Mouse (Mus musculus) CH12.LX (cell line): ENCODE data around the gene Trappc13. TPM values are rescaled to one million over a fixed set of nuclear protein-coding genes. Genes with fewer than 3 reads are reported as not detected.
A peak's percentile ranks its signal among the peaks of the same experiment; 100 is the strongest.

Source experiments
- DNase-seq: peaks from one replicate; pipeline ENCODE4 v3.0.0-alpha.2; 2013; ENCODE audit errors: extremely low read depth
- H3K27ac ChIP-seq: 2 replicates; pipeline ENCODE4 v1.5.1; 2012; ENCODE audit warnings: low read depth, mild to moderate bottlenecking, control low read depth, moderate library complexity; ENCODE audit not compliant: insufficient read depth
- H3K27me3 ChIP-seq: replicated peaks from 2 replicates; pipeline ENCODE3; 2012; ENCODE audit warnings: inconsistent platforms
- H3K36me3 ChIP-seq, 2 experiments: replicated peaks in 1 of 2; 2 replicates each; pipeline versions ENCODE3 to v1.6.1; 2012; ENCODE audit warnings: inconsistent platforms in 1 of 2, low read length in 1 of 2, mild to moderate bottlenecking in 1 of 2, mixed read lengths in 1 of 2, moderate library complexity in 1 of 2; ENCODE audit not compliant: control insufficient read depth in 1 of 2, insufficient read depth in 1 of 2
- H3K4me1 ChIP-seq, 2 experiments: 2 replicates each; pipeline ENCODE4 v1.6.1; 2012; ENCODE audit warnings: inconsistent platforms in 1 of 2, moderate library complexity in 1 of 2; ENCODE audit not compliant: insufficient read depth in 2 of 2, control insufficient read depth in 1 of 2
- H3K4me2 ChIP-seq: 2 replicates; pipeline ENCODE4 v1.6.1; 2012; ENCODE audit warnings: low read depth, mild to moderate bottlenecking, control low read depth; ENCODE audit not compliant: poor library complexity, insufficient read depth, severe bottlenecking
- H3K4me3 ChIP-seq, 3 experiments: fragments of 150-350 bp in 1 of 3; sonication (generic) in 1 of 3; replicated peaks in 1 of 3; 2 replicates each; pipeline versions ENCODE3 to v1.5.1; 2011 to 2012; ENCODE audit warnings: low read depth in 2 of 3, low read length in 2 of 3, mild to moderate bottlenecking in 2 of 3, moderate library complexity in 2 of 3, control low read depth in 1 of 3, improper control_type of control experiment in 1 of 3, inconsistent platforms in 1 of 3, mixed read lengths in 1 of 3; ENCODE audit not compliant: poor library complexity in 1 of 3
- H3K79me2 ChIP-seq: replicated peaks from 2 replicates; pipeline ENCODE4 v1.6.1; 2012; ENCODE audit warnings: mild to moderate bottlenecking, moderate library complexity; ENCODE audit not compliant: control insufficient read depth, poor library complexity, insufficient read depth, severe bottlenecking; ENCODE audit errors: extremely low read depth
- H3K9ac ChIP-seq: 2 replicates; pipeline ENCODE4 v1.6.1; 2012; ENCODE audit warnings: low read depth, mild to moderate bottlenecking, control low read depth, moderate library complexity; ENCODE audit not compliant: insufficient read depth
- H3K9me3 ChIP-seq: replicated peaks from 2 replicates; pipeline ENCODE3; 2012; ENCODE audit warnings: low read length, inconsistent platforms, mixed read lengths
- BHLHE40 ChIP-seq: IDR thresholded peaks from 2 replicates; pipeline ENCODE4 v1.6.1; 2011; ENCODE audit warnings: mild to moderate bottlenecking, low read depth, low read length, improper control_type of control experiment
- CHD1 ChIP-seq: IDR thresholded peaks from 2 replicates; pipeline ENCODE4 v1.6.1; 2012; ENCODE audit warnings: low read depth, low read length, improper control_type of control experiment, inconsistent platforms
- CHD2 ChIP-seq: IDR thresholded peaks from 2 replicates; pipeline ENCODE4 v1.6.1; 2011; ENCODE audit warnings: low read length, improper control_type of control experiment
- CTCF ChIP-seq, 2 experiments: IDR thresholded peaks in 1 of 2; conservative IDR thresholded peaks in 1 of 2; 2 replicates each; pipeline ENCODE4 v1.5.1; 2011 to 2012; ENCODE audit warnings: low read depth in 2 of 2, low read length in 2 of 2, improper control_type of control experiment in 1 of 2, inconsistent platforms in 1 of 2, mild to moderate bottlenecking in 1 of 2, moderate library complexity in 1 of 2
- E2F4 ChIP-seq: IDR thresholded peaks from 2 replicates; pipeline ENCODE4 v1.6.1; 2011; ENCODE audit warnings: low read depth, low read length, improper control_type of control experiment; ENCODE audit not compliant: insufficient replicate concordance
- ELF1 ChIP-seq: IDR thresholded peaks from 2 replicates; pipeline ENCODE4 v1.6.1; 2014; ENCODE audit warnings: low read depth, mild to moderate bottlenecking, inconsistent platforms, low read length, improper control_type of control experiment
- ETS1 ChIP-seq: conservative IDR thresholded peaks from 2 replicates; pipeline ENCODE4 v1.6.1; 2012; ENCODE audit warnings: low read depth, mild to moderate bottlenecking, inconsistent platforms, low read length, improper control_type of control experiment, moderate library complexity
- HCFC1 ChIP-seq: IDR thresholded peaks from 2 replicates; pipeline ENCODE4 v1.6.1; 2012; ENCODE audit warnings: low read depth, mild to moderate bottlenecking, inconsistent platforms, low read length, improper control_type of control experiment
- IRF4 ChIP-seq: IDR thresholded peaks from 2 replicates; pipeline ENCODE4 v1.6.1; 2014; ENCODE audit warnings: low read depth, mild to moderate bottlenecking, inconsistent platforms, low read length, improper control_type of control experiment
- JUN ChIP-seq: IDR thresholded peaks from 2 replicates; pipeline ENCODE4 v1.6.1; 2011; ENCODE audit warnings: low read depth, mild to moderate bottlenecking, low read length, improper control_type of control experiment, moderate library complexity; ENCODE audit not compliant: insufficient read depth
- KAT2A ChIP-seq: IDR thresholded peaks from 2 replicates; pipeline ENCODE4 v1.6.1; 2012; ENCODE audit warnings: low read length, improper control_type of control experiment, inconsistent platforms; ENCODE audit not compliant: insufficient replicate concordance
- MAZ ChIP-seq: IDR thresholded peaks from 2 replicates; pipeline ENCODE4 v1.6.1; 2012; ENCODE audit warnings: low read depth, mild to moderate bottlenecking, inconsistent platforms, low read length, improper control_type of control experiment, moderate library complexity
- MEF2A ChIP-seq: IDR thresholded peaks from 2 replicates; pipeline ENCODE4 v1.6.1; 2014; ENCODE audit warnings: low read depth, mild to moderate bottlenecking, inconsistent platforms, low read length, improper control_type of control experiment, borderline replicate concordance
- MXI1 ChIP-seq: IDR thresholded peaks from 2 replicates; pipeline ENCODE4 v1.6.1; 2011; ENCODE audit warnings: mild to moderate bottlenecking, low read depth, low read length, improper control_type of control experiment
- MYC ChIP-seq: IDR thresholded peaks from 2 replicates; pipeline ENCODE4 v1.6.1; 2011; ENCODE audit warnings: low read depth, mild to moderate bottlenecking, improper control_type of control experiment, low read length
- NRF1 ChIP-seq: IDR thresholded peaks from 2 replicates; pipeline ENCODE4 v1.6.1; 2014; ENCODE audit warnings: low read depth, mild to moderate bottlenecking, inconsistent platforms, low read length, improper control_type of control experiment, moderate library complexity
- PAX5 ChIP-seq: IDR thresholded peaks from 2 replicates; pipeline ENCODE4 v1.6.1; 2012; ENCODE audit warnings: low read length, inconsistent platforms, mixed read lengths
- POLR2A ChIP-seq: IDR thresholded peaks from 2 replicates; pipeline ENCODE4 v1.6.1; 2011; ENCODE audit warnings: low read depth, mild to moderate bottlenecking, improper control_type of control experiment, low read length
- POLR2AphosphoS2 ChIP-seq: IDR thresholded peaks from 2 replicates; pipeline ENCODE4 v1.6.1; 2011; ENCODE audit warnings: low read depth, low read length, improper control_type of control experiment
- RCOR1 ChIP-seq: conservative IDR thresholded peaks from 2 replicates; pipeline ENCODE4 v1.6.1; 2012; ENCODE audit warnings: low read depth, mild to moderate bottlenecking, inconsistent platforms, low read length, improper control_type of control experiment
- SIN3A ChIP-seq: IDR thresholded peaks from 2 replicates; pipeline ENCODE4 v1.6.1; 2012; ENCODE audit warnings: low read length, improper control_type of control experiment, inconsistent platforms
- SMC3 ChIP-seq: IDR thresholded peaks from 2 replicates; pipeline ENCODE4 v1.6.1; 2011; ENCODE audit warnings: low read depth, low read length, improper control_type of control experiment
- TBP ChIP-seq: conservative IDR thresholded peaks from 2 replicates; pipeline ENCODE4 v1.6.1; 2011; ENCODE audit warnings: low read depth, low read length, improper control_type of control experiment
- UBTF ChIP-seq: IDR thresholded peaks from 2 replicates; pipeline ENCODE4 v1.6.1; 2012; ENCODE audit warnings: low read depth, mild to moderate bottlenecking, inconsistent platforms, low read length, improper control_type of control experiment, moderate library complexity
- ZKSCAN1 ChIP-seq: IDR thresholded peaks from 2 replicates; pipeline ENCODE4 v1.6.1; 2012; ENCODE audit warnings: low read depth, inconsistent platforms, low read length, improper control_type of control experiment, borderline replicate concordance
- ZMIZ1 ChIP-seq: IDR thresholded peaks from 2 replicates; pipeline ENCODE4 v1.6.1; 2012; ENCODE audit warnings: low read depth, mild to moderate bottlenecking, inconsistent platforms, low read length, improper control_type of control experiment
- ZNF384 ChIP-seq: IDR thresholded peaks from 2 replicates; pipeline ENCODE4 v1.6.1; 2012; ENCODE audit warnings: low read depth, low read length, improper control_type of control experiment, inconsistent platforms
- dilution Hi-C: fragments of 300-500 bp; cut with MboI; formaldehyde crosslinking; loops from 2 replicates; pipeline ENCODE4 v1.14.3; 2020; ENCODE audit warnings: low sequenced_read_pairs; ENCODE audit not compliant: extremely low pct_unique_long_range_greater_than_20kb, extremely low pct_ligation_motif_present
- in situ Hi-C: fragments of 300-500 bp; cut with MboI; formaldehyde crosslinking; loops from 3 replicates; pipeline ENCODE4 v1.14.3; 2019; ENCODE audit warnings: low sequenced_read_pairs, low pct_ligation_motif_present, low pct_unique_long_range_greater_than_20kb, mixed read lengths
- polyA plus RNA-seq: library from polyadenylated mRNA; unstranded; fragments of >175 nt; gene quantifications from 2 replicates; pipeline ENCODE4 v1.2.1, GENCODE M21; 2012; ENCODE audit warnings: low read depth; ENCODE audit not compliant: insufficient read length
- total RNA-seq, 2 experiments: library from RNA; depleted of rRNA; stranded (reverse); fragments of 300-350 nt in 1 of 2; fragments of >200 nt in 1 of 2; gene quantifications; 2 replicates each; pipeline ENCODE4 v1.2.3; 2012 to 2014

Trappc13 gene
- total RNA-seq (2012; rRNA removed) (30.2 and 35.1 TPM in 2 replicates), total RNA-seq (2014; rRNA removed) (61.9 and 65.5 TPM in 2 replicates), polyA plus RNA-seq (34.6 and 38.6 TPM in 2 replicates)

- in situ Hi-C loops: no loop called here
- Histone ChIP-seq H3K36me3 (peaks cover 14 to 23% of the 10 kb centered on the region in 2 experiments), H3K27ac (peak within 1 kb of the TSS; percentile 64), H3K79me2 (peaks cover 31% of the 10 kb centered on the region)
- TF ChIP-seq JUN (no peak), CTCF (conservative IDR thresholded peaks at IDR 0.05 in 1 of 2, IDR thresholded peaks at IDR 0.05 in 1 of 2; ENCODE audit: low read depth in 2 of 2, low read length in 2 of 2) (no peak), MXI1 (0 out of 2 replicates have a peak, but pooled peaks have one; percentile 60), UBTF (no peak; the same call in 1 of the 2 replicates), ZNF384 (peak; percentile 74), ETS1 (peak; percentile 5; the same call in 1 of the 2 replicates), E2F4 (no peak; the same call in 1 of the 2 replicates), POLR2A (peak; percentile 71), HCFC1 (peak; percentile 96), IRF4 (no peak), KAT2A (peak; percentile 86; the same call in 1 of the 2 replicates), TBP (peak; percentile 47), CHD2 (peak; percentile 94), POLR2AphosphoS2 (no peak), PAX5 (no peak), CHD1 (no peak), MAZ (0 out of 2 replicates have a peak, but pooled peaks have one; percentile 38), MEF2A (no peak), SIN3A (peak; percentile 91), MYC (peak; percentile 68; the same call in 1 of the 2 replicates), ZMIZ1 (no peak; the same call in 1 of the 2 replicates), ZKSCAN1 (no peak), NRF1 (no peak), SMC3 (no peak), ELF1 (peak; percentile 36), BHLHE40 (0 out of 2 replicates have a peak, but pooled peaks have one; percentile 4), RCOR1 (no peak)
- TF ChIP-seq, all 38 proteins: peak for 13
- Histone ChIP-seq H3K9me3 (no peaks in the 10 kb centered on the region), H3K4me2 (peak within 1 kb of the TSS; percentile 89), H3K4me1 (peaks cover 0 to 26% of the 10 kb centered on the region in 2 experiments; a peak in 2 of 4 replicates), H3K4me3 (peak within 1 kb of the TSS; percentile 79 to 97 (median 88)), H3K9ac (peak within 1 kb of the TSS; percentile 87), H3K27me3 (no peaks in the 10 kb centered on the region)
- dilution Hi-C loops: no loop called here
- DNase-seq: peak; percentile 85
Observed at GRCm38 (mm10) chr13:104177796-104178649, at the start of gene Trappc13. Gene Trappc13, minus strand, starts transcription at chr13:104178469.
